Mouse (Mus musculus) C2C12 (cell line): ENCODE measurements around the gene Prr13. TPM values are rescaled to one million over a fixed set of nuclear protein-coding genes. Genes with fewer than 3 reads are reported as not detected.

ENCODE experiments used
- H3K27me3 ChIP-seq: one replicate; pipeline ENCODE4 v1.6.1; 2011; ENCODE audit not compliant: control insufficient read depth, insufficient read depth, insufficient read length
- H3K36me3 ChIP-seq: one replicate; pipeline ENCODE4 v1.6.1; 2011; ENCODE audit not compliant: control insufficient read depth, insufficient read depth
- H3K4me3 ChIP-seq: one replicate; pipeline ENCODE4 v1.5.1; 2011; ENCODE audit warnings: mild to moderate bottlenecking, control low read depth; ENCODE audit not compliant: poor library complexity, insufficient read depth, severe bottlenecking
- H3K79me2 ChIP-seq: one replicate; pipeline ENCODE4 v1.6.1; 2011; ENCODE audit not compliant: control insufficient read depth, insufficient read depth
- H3K79me3 ChIP-seq: one replicate; pipeline ENCODE4 v1.6.1; 2011; ENCODE audit warnings: low read depth, control low read depth
- H3ac ChIP-seq: one replicate; pipeline ENCODE3; 2011; ENCODE audit warnings: low read depth; ENCODE audit not compliant: control insufficient read depth, insufficient read length
- CEBPB ChIP-seq: IDR thresholded peaks from one replicate; pipeline ENCODE4 v1.6.1; 2011; ENCODE audit warnings: low read depth, mild to moderate bottlenecking, control low read depth, moderate library complexity
- CTCF ChIP-seq: IDR thresholded peaks from one replicate; pipeline ENCODE4 v1.5.1; 2011; ENCODE audit not compliant: control insufficient read depth, insufficient read depth, insufficient read length
- FOSL1 ChIP-seq: IDR thresholded peaks from one replicate; pipeline ENCODE4 v1.8.0; 2011; ENCODE audit warnings: mild to moderate bottlenecking, low read length; ENCODE audit not compliant: poor library complexity, insufficient read depth, severe bottlenecking
- MAX ChIP-seq: IDR thresholded peaks from one replicate; pipeline ENCODE4 v1.6.1; 2011; ENCODE audit warnings: mild to moderate bottlenecking, control low read depth
- MYOD1 ChIP-seq: IDR thresholded peaks from one replicate; pipeline ENCODE4 v1.6.1; 2011; ENCODE audit warnings: low read depth; ENCODE audit not compliant: control insufficient read depth, insufficient read length
- MYOG ChIP-seq: IDR thresholded peaks from one replicate; pipeline ENCODE4 v1.6.1; 2011; ENCODE audit not compliant: control insufficient read depth, insufficient read length; ENCODE audit errors: extremely low read depth
- USF1 ChIP-seq: IDR thresholded peaks from one replicate; pipeline ENCODE4 v1.6.1; 2011; ENCODE audit warnings: low read depth, mild to moderate bottlenecking, control low read depth, moderate library complexity
- polyA plus RNA-seq: library from polyadenylated mRNA; unstranded; fragments of >200 nt; fragmentation: generic; extraction: Trizol; gene quantifications from one replicate; pipeline ENCODE4 v1.2.1, GENCODE M21; 2012; ENCODE audit warnings: missing spikeins

Prr13 gene
- polyA plus RNA-seq, 1 experiment = 113 TPM

GRCm38 (mm10) chr15:102505770-102506463, 47.1 kb downstream of the Prr13 start:
- TF ChIP-seq CTCF (no peak), MYOD1 (no peak), MYOG (no peak), FOSL1 (no peak), CEBPB (no peak)
- Histone ChIP-seq H3ac (no peak overlapping the region), H3K79me2 (peaks cover 6% of the 10 kb centered on the region), H3K36me3 (peaks cover 54% of the 10 kb centered on the region), H3K4me3 (no peak overlapping the region), H3K79me3 (no peaks in the 10 kb centered on the region), H3K27me3 (no peaks in the 10 kb centered on the region)

- no peaks in the 10 kb centered on the region for H3K27me3 ChIP-seq
- H3K36me3 ChIP-seq = peaks cover 48% of the 10 kb centered on the region
- H3K4me3 ChIP-seq = no peak overlapping the region
- TF ChIP-seq CTCF (no peak), USF1 (no peak), MAX (no peak), MYOD1 (no peak), FOSL1 (no peak), MYOG (no peak), CEBPB (no peak)
- no peak overlapping the region for H3ac ChIP-seq
- H3K79me3 ChIP-seq = no peaks in the 10 kb centered on the region
- peaks cover 10% of the 10 kb centered on the region for H3K79me2 ChIP-seq
Measured at GRCm38 (mm10) chr15:102506464-102506830, 47.6 kb downstream of the Prr13 start.

- no peaks in the 10 kb centered on the region for H3K27me3 ChIP-seq
- no peak overlapping the region for H3K4me3 ChIP-seq
- H3ac ChIP-seq = no peak overlapping the region
- peaks cover 11% of the 10 kb centered on the region for H3K79me2 ChIP-seq
- TF ChIP-seq USF1 (no peak), CEBPB (no peak)
- no peaks in the 10 kb centered on the region for H3K79me3 ChIP-seq
- H3K36me3 ChIP-seq = peaks cover 44% of the 10 kb centered on the region
Measured at GRCm38 (mm10) chr15:102506864-102507263, 48.0 kb downstream of the Prr13 start.

GRCm38 (mm10) chr15:102507561-102507960, 48.7 kb downstream of the Prr13 start:
- peaks cover 37% of the 10 kb centered on the region for H3K36me3 ChIP-seq
- TF ChIP-seq MYOG = no peak
- TF ChIP-seq MAX = no peak
- no peak for TF ChIP-seq CEBPB
- TF ChIP-seq CTCF = no peak

GRCm38 (mm10) chr15:102508336-102508735, 49.5 kb downstream of the Prr13 start:
- no peak overlapping the region for H3ac ChIP-seq
- H3K4me3 ChIP-seq = no peak overlapping the region
- H3K79me2 ChIP-seq = peaks cover 23% of the 10 kb centered on the region
- H3K27me3 ChIP-seq = no peaks in the 10 kb centered on the region
- H3K36me3 ChIP-seq = peaks cover 29% of the 10 kb centered on the region
- no peaks in the 10 kb centered on the region for H3K79me3 ChIP-seq
- no peak for TF ChIP-seq CEBPB
- no peak for TF ChIP-seq MAX
- no peak for TF ChIP-seq MYOG
- TF ChIP-seq FOSL1 = no peak
- TF ChIP-seq MYOD1 = no peak
- TF ChIP-seq USF1 = no peak

More at GRCm38 (mm10) chr15:102507561-102507960, 48.7 kb downstream of the Prr13 start:
- H3K79me2 ChIP-seq = peaks cover 16% of the 10 kb centered on the region
- H3K79me3 ChIP-seq = no peaks in the 10 kb centered on the region
- H3ac ChIP-seq = no peak overlapping the region
- H3K4me3 ChIP-seq = no peak overlapping the region
- H3K27me3 ChIP-seq = no peaks in the 10 kb centered on the region

- Histone ChIP-seq H3K79me2 (peaks cover 33% of the 10 kb centered on the region), H3ac (no peak overlapping the region), H3K79me3 (peaks cover 4% of the 10 kb centered on the region), H3K27me3 (no peaks in the 10 kb centered on the region), H3K4me3 (no peak overlapping the region), H3K36me3 (peaks cover 12% of the 10 kb centered on the region)
- TF ChIP-seq USF1 (no peak), CTCF (no peak), FOSL1 (no peak)
Measured at GRCm38 (mm10) chr15:102510110-102510509, 51.3 kb downstream of the Prr13 start.
